Mouse (Mus musculus): ENCODE measurements around the gene Srsf12. TPM values are rescaled to one million over a fixed set of nuclear protein-coding genes. Genes with fewer than 3 reads are reported as not detected.

The Srsf12 gene
- total RNA-seq, 2 experiments from 2014 or later: not detected

- peak; percentile 97 to 98 for DNase-seq
- intact Hi-C loops (cut with DNase I): loop anchor here (1.0 kb wide), 1 partner anchor 13 kb away; no protein-coding TSS in a partner anchor
Observed at GRCm38 (mm10) chr4:33248062-33248889, 39.5 kb downstream of the Srsf12 start.

- intact Hi-C loops (cut with DNase I): loop anchor here (1.0 kb wide), 1 partner anchor 12 kb away; no protein-coding TSS in a partner anchor
- no peak for DNase-seq
Observed at GRCm38 (mm10) chr4:33248915-33249314, 40.1 kb downstream of the Srsf12 start.

- intact Hi-C loops (cut with DNase I): loop anchor here (5.0 kb wide), 1 partner anchor 43 kb away; the partner anchor contains the start of gene Pnrc1
- DNase-seq: no peak
Observed at GRCm38 (mm10) chr4:33249716-33250230, 41.0 kb downstream of the Srsf12 start.

- intact Hi-C loops (cut with DNase I): loop anchor here (5.0 kb wide), 1 partner anchor 41 kb away; the partner anchor contains the start of gene Pnrc1
- DNase-seq: no peak
Observed at GRCm38 (mm10) chr4:33250867-33251266, 42.1 kb downstream of the Srsf12 start.

- intact Hi-C loops (cut with DNase I): loop anchor here (5.0 kb wide), 1 partner anchor 38 kb away; the partner anchor contains the start of gene Pnrc1
- no peak for DNase-seq
Observed at GRCm38 (mm10) chr4:33254706-33255105, 45.9 kb downstream of the Srsf12 start.

- intact Hi-C loops (cut with DNase I): no loop called here
- DNase-seq: no peak
Observed at GRCm38 (mm10) chr4:33257263-33257964, 48.6 kb downstream of the Srsf12 start.

- no peak for DNase-seq
Observed at GRCm38 (mm10) chr4:33260311-33260710, 51.5 kb downstream of the Srsf12 start.

GRCm38 (mm10) chr4:33261311-33261753 is 52.5 kb downstream of the Srsf12 start:
- intact Hi-C loops (cut with DNase I): loop anchor here (1.0 kb wide), 1 partner anchor 13 kb away; no protein-coding TSS in a partner anchor
- DNase-seq: peak; percentile 80 to 90

More at GRCm38 (mm10) chr4:33260311-33260710, 51.5 kb downstream of the Srsf12 start:
- intact Hi-C loops (cut with DNase I): no loop called here

- intact Hi-C loops (cut with DNase I): no loop called here
- DNase-seq: no peak
Observed at GRCm38 (mm10) chr4:33262897-33263296, 54.1 kb downstream of the Srsf12 start.

- intact Hi-C loops (cut with DNase I): no loop called here
- DNase-seq: no peak
Observed at GRCm38 (mm10) chr4:33264979-33265726, 56.4 kb downstream of the Srsf12 start.

- DNase-seq: no peak
- intact Hi-C loops (cut with DNase I): no loop called here
Observed at GRCm38 (mm10) chr4:33270386-33271314, 61.9 kb downstream of the Srsf12 start.

- DNase-seq: no peak
- intact Hi-C loops (cut with DNase I): no loop called here
Observed at GRCm38 (mm10) chr4:33273437-33273836, 64.6 kb downstream of the Srsf12 start.

GRCm38 (mm10) chr4:33281891-33282685 is 73.3 kb downstream of the Srsf12 start:
- DNase-seq: no peak
- intact Hi-C loops (cut with DNase I): no loop called here

Other genes with a start within 250 kb of the Srsf12 start
- 100 to 1,000 TPM; 147 to 166 TPM for gene Rragd, start 226.0 kb upstream of the Srsf12 start, total RNA-seq (2021)
- gene Ube2j1, start 177.6 kb upstream of the Srsf12 start, total RNA-seq (2021): 10 to 100 TPM; 45.6 to 47.8 TPM
- 1 to 10 TPM; 6.7 to 6.9 TPM for gene Gabrr2, start 146.0 kb upstream of the Srsf12 start, total RNA-seq (2021)
- not detected for gene Gabrr1, start 76.5 kb upstream of the Srsf12 start, total RNA-seq (2021)
- gene Pm20d2, start 19.3 kb upstream of the Srsf12 start, total RNA-seq (2021): 10 to 100 TPM; 23.9 to 42.6 TPM
- 100 to 1,000 TPM; 152 to 180 TPM for gene Pnrc1, start 81.2 kb downstream of the Srsf12 start, total RNA-seq (2021)
- 1 to 10 TPM; 6.3 to 6.8 TPM for gene Rngtt, start 101.3 kb downstream of the Srsf12 start, total RNA-seq (2021)

All from gastrocnemius, postnatal 36 days (tissue).